Mouse (Mus musculus): ENCODE measurements at regions not wholly inside any gene's neighbourhood (a gene's known extent, or its start where the extent isn't known, plus 50 kb on each side); places are given as distances from the start of the nearest gene placed in this dataset.

GRCm38 (mm10) chr9:61791435-61792064 is 122.8 kb downstream of the Rplp1 start:
- TF ChIP-seq CTCF (IDR thresholded peaks at IDR 0.05; ENCODE audit: borderline replicate concordance, extremely low read depth, insufficient read depth, insufficient read length) (no peak), POLR2A (IDR thresholded peaks at IDR 0.05; ENCODE audit: borderline replicate concordance, extremely low read depth, insufficient read depth, insufficient read length, poor library complexity, severe bottlenecking) (no peak)
- peak; percentile 85 for DNase-seq (ENCODE audit: low read depth)

- no peak for DNase-seq (ENCODE audit: low read depth)
- TF ChIP-seq CTCF (IDR thresholded peaks at IDR 0.05; ENCODE audit: borderline replicate concordance, extremely low read depth, insufficient read depth, insufficient read length): no peak
- TF ChIP-seq POLR2A (IDR thresholded peaks at IDR 0.05; ENCODE audit: borderline replicate concordance, extremely low read depth, insufficient read depth, insufficient read length, poor library complexity, severe bottlenecking): no peak
Measured at GRCm38 (mm10) chr9:61790849-61791248, 123.5 kb downstream of the Rplp1 start.

- no peak for DNase-seq (ENCODE audit: low read depth)
- TF ChIP-seq POLR2A (IDR thresholded peaks at IDR 0.05; ENCODE audit: borderline replicate concordance, extremely low read depth, insufficient read depth, insufficient read length, poor library complexity, severe bottlenecking): no peak
- no peak for TF ChIP-seq CTCF (IDR thresholded peaks at IDR 0.05; ENCODE audit: borderline replicate concordance, extremely low read depth, insufficient read depth, insufficient read length)
Measured at GRCm38 (mm10) chr9:61789066-61789897, 125.1 kb downstream of the Rplp1 start.

- no peak for DNase-seq (ENCODE audit: low read depth)
- TF ChIP-seq CTCF (IDR thresholded peaks at IDR 0.05; ENCODE audit: borderline replicate concordance, extremely low read depth, insufficient read depth, insufficient read length): no peak
- no peak for TF ChIP-seq POLR2A (IDR thresholded peaks at IDR 0.05; ENCODE audit: borderline replicate concordance, extremely low read depth, insufficient read depth, insufficient read length, poor library complexity, severe bottlenecking)
Measured at GRCm38 (mm10) chr9:61781469-61781868, 132.9 kb downstream of the Rplp1 start.

- DNase-seq (ENCODE audit: low read depth): peak; percentile 33
- TF ChIP-seq CTCF (IDR thresholded peaks at IDR 0.05; ENCODE audit: borderline replicate concordance, extremely low read depth, insufficient read depth, insufficient read length) (no peak), POLR2A (IDR thresholded peaks at IDR 0.05; ENCODE audit: borderline replicate concordance, extremely low read depth, insufficient read depth, insufficient read length, poor library complexity, severe bottlenecking) (no peak)
Measured at GRCm38 (mm10) chr9:61780186-61780939, 134.0 kb downstream of the Rplp1 start.

- no peak for DNase-seq (ENCODE audit: low read depth)
- TF ChIP-seq CTCF (IDR thresholded peaks at IDR 0.05; ENCODE audit: borderline replicate concordance, extremely low read depth, insufficient read depth, insufficient read length) (no peak), POLR2A (IDR thresholded peaks at IDR 0.05; ENCODE audit: borderline replicate concordance, extremely low read depth, insufficient read depth, insufficient read length, poor library complexity, severe bottlenecking) (no peak)
Measured at GRCm38 (mm10) chr9:61779165-61779564, 135.2 kb downstream of the Rplp1 start.

- TF ChIP-seq POLR2A (IDR thresholded peaks at IDR 0.05; ENCODE audit: borderline replicate concordance, extremely low read depth, insufficient read depth, insufficient read length, poor library complexity, severe bottlenecking) (no peak), CTCF (IDR thresholded peaks at IDR 0.05; ENCODE audit: borderline replicate concordance, extremely low read depth, insufficient read depth, insufficient read length) (no peak)
Measured at GRCm38 (mm10) chr9:61776446-61776845, 137.9 kb downstream of the Rplp1 start.

GRCm38 (mm10) chr9:61770207-61770955 is 144.0 kb downstream of the Rplp1 start:
- TF ChIP-seq POLR2A (IDR thresholded peaks at IDR 0.05; ENCODE audit: borderline replicate concordance, extremely low read depth, insufficient read depth, insufficient read length, poor library complexity, severe bottlenecking) (no peak), CTCF (IDR thresholded peaks at IDR 0.05; ENCODE audit: borderline replicate concordance, extremely low read depth, insufficient read depth, insufficient read length) (no peak)
- no peak for DNase-seq (ENCODE audit: low read depth)

More at GRCm38 (mm10) chr9:61776446-61776845, 137.9 kb downstream of the Rplp1 start:
- DNase-seq (ENCODE audit: low read depth): no peak

- TF ChIP-seq POLR2A (IDR thresholded peaks at IDR 0.05; ENCODE audit: borderline replicate concordance, extremely low read depth, insufficient read depth, insufficient read length, poor library complexity, severe bottlenecking) (no peak), CTCF (IDR thresholded peaks at IDR 0.05; ENCODE audit: borderline replicate concordance, extremely low read depth, insufficient read depth, insufficient read length) (no peak)
- peak; percentile 52 for DNase-seq (ENCODE audit: low read depth)
Measured at GRCm38 (mm10) chr9:61766187-61766586, 148.2 kb downstream of the Rplp1 start.

GRCm38 (mm10) chr9:61765366-61765765 is 149.0 kb downstream of the Rplp1 start:
- DNase-seq (ENCODE audit: low read depth): peak; percentile 68

More at GRCm38 (mm10) chr9:61765366-61765765, 149.0 kb downstream of the Rplp1 start:
- TF ChIP-seq CTCF (IDR thresholded peaks at IDR 0.05; ENCODE audit: borderline replicate concordance, extremely low read depth, insufficient read depth, insufficient read length) (no peak), POLR2A (IDR thresholded peaks at IDR 0.05; ENCODE audit: borderline replicate concordance, extremely low read depth, insufficient read depth, insufficient read length, poor library complexity, severe bottlenecking) (no peak)

Measured in brain, embryonic 14.5 days (tissue).